Mouse (Mus musculus): Measurements from ENCODE around the gene 4930415O20Rik.

GRCm38 (mm10) chr15:98545151-98545550 lies 25.7 kb upstream of the 4930415O20Rik start:
- TF ChIP-seq CTCF (IDR thresholded peaks at IDR 0.05; ENCODE audit: extremely low read depth, insufficient read depth, insufficient read length, insufficient replicate concordance) (no peak), POLR2A (IDR thresholded peaks at IDR 0.05; ENCODE audit: low read depth, low read length) (no peak)
